Mouse (Mus musculus) midbrain, embryonic 15.5 days (tissue): ENCODE data around the gene Frmd4b. TPM values are rescaled to one million over a fixed set of nuclear protein-coding genes. Genes with fewer than 3 reads are reported as not detected.

Experiments used
- ATAC-seq: fragments of 200-750 bp; cut with Nextera tagmentation; replicated peaks from 2 replicates; pipeline ENCODE4 v1.8.0; 2017; ENCODE audit warnings: moderate TSS enrichment
- H3K27ac ChIP-seq: fragments of 300-500 bp; sonication (generic); 2 replicates; pipeline ENCODE4 v1.5.1; 2015; ENCODE audit warnings: mild to moderate bottlenecking, inconsistent platforms
- H3K27me3 ChIP-seq: fragments of 300-500 bp; sonication (generic); replicated peaks from 2 replicates; pipeline ENCODE4 v1.6.1; 2015; ENCODE audit warnings: inconsistent platforms
- H3K36me3 ChIP-seq: fragments of 300-500 bp; sonication (generic); replicated peaks from 2 replicates; pipeline ENCODE4 v1.6.1; 2015; ENCODE audit warnings: inconsistent platforms
- H3K4me1 ChIP-seq: fragments of 300-500 bp; sonication (generic); 2 replicates; pipeline ENCODE4 v1.6.1; 2015; ENCODE audit warnings: inconsistent platforms
- H3K4me2 ChIP-seq: fragments of 300-500 bp; sonication (generic); 2 replicates; pipeline ENCODE4 v1.6.1; 2015; ENCODE audit warnings: inconsistent platforms, mild to moderate bottlenecking, moderate library complexity
- H3K4me3 ChIP-seq: fragments of 300-500 bp; sonication (generic); 2 replicates; pipeline ENCODE4 v1.5.1; 2015; ENCODE audit warnings: mild to moderate bottlenecking, inconsistent platforms
- H3K9ac ChIP-seq: fragments of 300-500 bp; sonication (generic); 2 replicates; pipeline ENCODE4 v1.6.1; 2015; ENCODE audit warnings: mild to moderate bottlenecking, inconsistent platforms
- H3K9me3 ChIP-seq: fragments of 300-500 bp; sonication (generic); 2 replicates; pipeline ENCODE4 v1.6.1; 2016; ENCODE audit warnings: inconsistent platforms
- WGBS: fragments of 180-500 bp; shearing (Covaris S2); methylation state at CpG from one replicate; pipeline ENCODE4 v1.1.7; 2015; ENCODE audit warnings: mixed read lengths; 5-methylcytosine and 5-hydroxymethylcytosine counted together
- polyA plus RNA-seq: library from polyadenylated mRNA; unstranded; fragments of >200 nt; fragmentation: Nextera tagmentation; extraction: Ambion mirVana; gene quantifications from 2 replicates; pipeline ENCODE4 v1.2.1, GENCODE M21; 2015

The Frmd4b gene
- polyA plus RNA-seq, 1 experiment from 2014 or later: 19.9 TPM

DNA sequence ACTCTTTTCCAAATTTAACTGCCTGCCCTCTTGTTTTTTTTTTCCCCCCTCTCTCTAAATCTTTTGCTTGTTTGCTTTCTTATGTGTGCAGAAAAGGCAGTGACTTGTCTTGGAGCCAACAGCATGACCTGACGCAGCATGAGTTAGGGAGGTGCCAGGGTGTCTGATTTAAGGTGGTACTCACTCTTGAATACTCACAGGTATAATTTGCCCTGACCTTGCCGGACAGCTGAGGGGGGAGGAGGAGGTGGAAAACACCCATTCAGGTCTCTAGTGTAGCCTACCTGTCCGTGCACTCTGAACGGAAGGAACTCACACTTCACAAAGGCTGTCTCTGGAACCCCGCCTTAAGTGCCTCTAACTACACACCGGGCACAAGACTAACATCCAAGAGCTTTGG, 338.5 kb downstream of the Frmd4b start:
- Histone ChIP-seq H3K4me3 (no peak overlapping the region), H3K9ac (no peak overlapping the region), H3K4me2 (no peak overlapping the region), H3K27me3 (no peaks in the 10 kb centered on the region), H3K36me3 (no peaks in the 10 kb centered on the region), H3K27ac (no peak overlapping the region), H3K4me1 (peaks cover 6% of the 10 kb centered on the region; the same call in 1 of the 2 replicates), H3K9me3 (no peaks in the 10 kb centered on the region)
- no peak for ATAC-seq
- 45% methylated on average over 6 of the region's 6 CpGs for WGBS

DNA sequence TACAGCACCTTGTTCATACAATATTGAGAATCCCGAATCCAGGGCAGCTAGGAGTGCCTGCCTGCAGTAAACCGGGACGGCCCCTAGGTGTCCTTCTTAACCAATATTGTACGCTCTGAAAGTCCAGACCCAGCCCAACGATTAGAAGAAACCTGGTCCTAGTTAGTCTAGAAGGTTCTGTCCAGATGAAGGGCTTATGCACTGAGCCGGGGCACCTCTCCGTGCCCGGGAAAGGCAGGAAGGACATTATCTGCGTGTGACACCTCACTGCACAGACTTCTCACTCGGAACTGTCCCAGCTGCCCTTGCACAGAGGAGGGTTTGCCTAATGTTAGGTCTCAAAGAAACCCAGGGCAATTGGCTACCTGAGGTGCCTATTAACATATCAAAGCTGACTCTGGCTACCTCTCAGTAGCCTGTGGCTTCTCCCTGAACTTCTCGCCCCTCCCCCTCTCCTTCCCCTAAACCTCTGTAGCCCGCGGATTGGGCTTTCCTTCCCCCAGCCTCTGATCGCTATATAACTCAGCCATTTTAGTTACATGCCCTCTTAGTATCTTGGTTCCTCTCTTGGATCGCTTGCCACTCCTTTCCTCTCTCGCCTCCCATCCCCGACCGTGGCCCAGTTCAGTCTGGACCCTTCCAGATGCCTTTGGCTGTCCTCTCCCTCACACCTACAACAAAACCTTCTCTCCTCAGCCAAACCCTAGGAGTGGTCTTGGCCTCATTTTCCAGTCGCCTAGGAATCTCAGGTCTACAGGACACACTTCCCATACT, 339.1 kb downstream of the Frmd4b start:
- Histone ChIP-seq H3K4me3 (peak overlapping the region; percentile 21), H3K4me2 (peak overlapping the region; percentile 55), H3K27me3 (no peaks in the 10 kb centered on the region), H3K9ac (peak overlapping the region; percentile 27; the same call in 1 of the 2 replicates), H3K36me3 (no peaks in the 10 kb centered on the region), H3K4me1 (peaks cover 6% of the 10 kb centered on the region; the same call in 1 of the 2 replicates), H3K27ac (no peak overlapping the region), H3K9me3 (no peaks in the 10 kb centered on the region)
- whole genome bisulfite sequencing: 3% methylated on average over 19 of the region's 19 CpGs
- peak; percentile 84 for ATAC-seq

GRCm38 (mm10) chr6:97276890-97277497, 340.3 kb downstream of the Frmd4b start:
- Histone ChIP-seq H3K4me3 (no peak overlapping the region), H3K36me3 (no peaks in the 10 kb centered on the region), H3K4me1 (peaks cover 6% of the 10 kb centered on the region; the same call in 1 of the 2 replicates), H3K27me3 (no peaks in the 10 kb centered on the region), H3K27ac (no peak overlapping the region), H3K9ac (no peak overlapping the region), H3K4me2 (no peak overlapping the region), H3K9me3 (no peaks in the 10 kb centered on the region)
- 67% methylated on average over 5 of the region's 5 CpGs for WGBS
- ATAC-seq: no peak; the same call in 1 of the 2 replicates

DNA sequence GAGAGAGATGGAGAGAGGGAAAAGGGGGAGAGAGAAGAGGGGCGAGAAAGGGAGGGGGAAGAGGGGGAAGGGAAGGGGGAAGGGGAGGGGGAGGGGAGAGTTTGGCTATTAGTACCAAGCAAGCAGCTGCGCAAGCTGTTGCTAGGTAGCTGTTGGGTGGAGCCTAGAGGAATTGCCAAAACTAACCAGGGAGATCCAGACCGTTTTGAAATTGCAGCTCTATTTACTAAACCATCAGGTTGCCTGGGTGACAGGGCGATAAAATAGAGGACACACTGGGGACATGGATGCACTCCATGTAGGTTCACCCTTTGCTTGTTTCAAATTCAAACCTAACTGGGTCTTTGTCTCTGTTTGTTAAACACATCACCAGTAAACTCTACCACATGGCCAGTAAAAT, 341.0 kb downstream of the Frmd4b start:
- 34% methylated on average over 4 of the region's 4 CpGs for WGBS
- H3K4me1 ChIP-seq: peaks cover 6% of the 10 kb centered on the region; the same call in 1 of the 2 replicates
- H3K9me3 ChIP-seq: no peaks in the 10 kb centered on the region
- no peak overlapping the region for H3K4me2 ChIP-seq
- no peak overlapping the region for H3K4me3 ChIP-seq
- H3K27ac ChIP-seq: no peak overlapping the region
- H3K36me3 ChIP-seq: no peaks in the 10 kb centered on the region
- ATAC-seq: no peak
- H3K9ac ChIP-seq: no peak overlapping the region
- H3K27me3 ChIP-seq: no peaks in the 10 kb centered on the region

- H3K9ac ChIP-seq: no peak overlapping the region
- H3K27ac ChIP-seq: no peak overlapping the region
- H3K4me2 ChIP-seq: no peak overlapping the region
- H3K9me3 ChIP-seq: no peaks in the 10 kb centered on the region
- no peaks in the 10 kb centered on the region for H3K36me3 ChIP-seq
- H3K4me3 ChIP-seq: no peak overlapping the region
- peaks cover 6% of the 10 kb centered on the region; the same call in 1 of the 2 replicates for H3K4me1 ChIP-seq
- no peak for ATAC-seq
- WGBS: 53% methylated on average over 4 of the region's 4 CpGs
- H3K27me3 ChIP-seq: no peaks in the 10 kb centered on the region
Measured at GRCm38 (mm10) chr6:97275760-97276159, 341.6 kb downstream of the Frmd4b start.

DNA sequence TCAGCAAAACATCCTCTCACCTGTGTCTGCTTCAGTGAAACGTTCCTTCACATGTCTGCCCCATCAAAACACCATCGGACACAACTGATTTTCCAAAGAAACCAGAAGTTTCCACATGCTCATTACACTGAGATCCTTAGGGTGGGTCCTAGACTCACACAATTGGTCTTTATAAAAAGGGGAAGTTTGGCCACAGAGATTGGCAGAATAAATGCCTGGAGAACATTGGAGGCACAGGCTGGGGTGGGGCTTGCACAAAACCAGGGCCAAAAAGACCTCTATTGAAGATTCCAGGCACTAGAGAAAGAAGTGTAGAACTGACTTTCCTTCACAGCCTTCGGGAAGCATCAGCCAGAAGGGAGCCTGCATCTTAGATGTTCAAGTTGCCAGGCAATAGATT, 343.6 kb downstream of the Frmd4b start:
- no peaks in the 10 kb centered on the region for H3K9me3 ChIP-seq
- no peak overlapping the region for H3K9ac ChIP-seq
- no peaks in the 10 kb centered on the region for H3K27me3 ChIP-seq
- no peak overlapping the region for H3K27ac ChIP-seq
- ATAC-seq: no peak
- H3K4me2 ChIP-seq: no peak overlapping the region
- peaks cover 6% of the 10 kb centered on the region; the same call in 1 of the 2 replicates for H3K4me1 ChIP-seq
- H3K4me3 ChIP-seq: no peak overlapping the region
- H3K36me3 ChIP-seq: no peaks in the 10 kb centered on the region
- 84% methylated on average over 3 of the region's 3 CpGs for WGBS

DNA sequence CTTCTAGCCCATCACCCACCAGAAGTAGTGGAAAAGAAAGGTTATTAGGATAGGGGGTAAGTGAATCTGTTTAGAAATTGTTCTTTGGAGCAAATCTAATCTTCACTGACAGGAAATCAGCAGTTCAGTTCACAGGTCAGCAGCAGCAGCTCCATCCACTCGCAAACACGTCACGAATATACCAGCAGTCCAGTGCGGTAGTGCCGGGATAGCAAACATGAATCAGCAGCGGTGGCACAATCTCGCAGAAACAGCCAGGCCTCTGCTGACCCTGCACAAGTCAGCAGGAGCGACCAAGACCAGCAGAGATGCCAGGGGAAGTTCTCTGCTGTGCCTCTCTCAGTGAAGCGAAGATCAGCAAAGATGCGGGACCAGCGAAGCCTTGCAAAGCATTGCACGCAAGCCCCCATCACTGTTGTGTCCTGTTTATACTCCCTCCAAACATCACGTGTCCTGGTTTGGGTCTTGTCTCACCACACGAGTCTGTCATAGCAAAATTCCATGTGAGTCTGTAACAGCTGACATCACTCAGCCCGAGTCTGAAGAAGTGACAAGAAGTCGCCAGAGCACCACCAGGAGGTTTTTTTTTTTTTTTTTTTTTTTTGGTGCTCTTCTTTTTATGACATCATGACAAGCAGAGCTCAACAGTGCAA, 344.2 kb downstream of the Frmd4b start:
- WGBS: 81% methylated on average over 16 of the region's 16 CpGs
- H3K4me2 ChIP-seq: no peak overlapping the region
- no peak overlapping the region for H3K27ac ChIP-seq
- no peaks in the 10 kb centered on the region for H3K9me3 ChIP-seq
- no peaks in the 10 kb centered on the region for H3K27me3 ChIP-seq
- no peak overlapping the region for H3K4me3 ChIP-seq
- H3K9ac ChIP-seq: no peak overlapping the region
- H3K4me1 ChIP-seq: peaks cover 2% of the 10 kb centered on the region; the same call in 1 of the 2 replicates
- no peaks in the 10 kb centered on the region for H3K36me3 ChIP-seq
- ATAC-seq: no peak

DNA sequence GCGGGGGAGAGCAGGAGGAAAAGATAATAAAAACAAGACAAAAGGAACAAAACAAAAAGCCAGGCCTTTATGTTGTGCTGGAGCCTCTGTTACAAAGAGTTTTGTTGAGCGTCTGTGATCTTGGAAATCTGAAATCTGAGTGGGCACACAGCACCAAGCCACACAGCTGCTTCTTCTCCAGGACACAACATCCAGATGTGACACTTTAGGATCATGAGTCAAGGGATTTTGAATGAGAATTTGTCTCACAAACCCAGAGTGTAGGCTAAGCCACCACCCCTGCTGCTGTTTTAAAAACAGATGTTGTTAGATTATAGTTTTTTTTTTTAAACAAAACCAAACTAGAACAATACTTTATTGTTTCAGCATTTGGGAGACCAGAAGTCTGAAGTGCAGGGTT, 345.0 kb downstream of the Frmd4b start:
- H3K27me3 ChIP-seq: no peaks in the 10 kb centered on the region
- no peak overlapping the region for H3K4me2 ChIP-seq
- no peaks in the 10 kb centered on the region for H3K36me3 ChIP-seq
- no peaks in the 10 kb centered on the region for H3K4me1 ChIP-seq
- no peak overlapping the region for H3K4me3 ChIP-seq
- no peaks in the 10 kb centered on the region for H3K9me3 ChIP-seq
- WGBS: 60% methylated on average over 2 of the region's 2 CpGs
- no peak overlapping the region for H3K27ac ChIP-seq
- no peak overlapping the region for H3K9ac ChIP-seq
- no peak for ATAC-seq

DNA sequence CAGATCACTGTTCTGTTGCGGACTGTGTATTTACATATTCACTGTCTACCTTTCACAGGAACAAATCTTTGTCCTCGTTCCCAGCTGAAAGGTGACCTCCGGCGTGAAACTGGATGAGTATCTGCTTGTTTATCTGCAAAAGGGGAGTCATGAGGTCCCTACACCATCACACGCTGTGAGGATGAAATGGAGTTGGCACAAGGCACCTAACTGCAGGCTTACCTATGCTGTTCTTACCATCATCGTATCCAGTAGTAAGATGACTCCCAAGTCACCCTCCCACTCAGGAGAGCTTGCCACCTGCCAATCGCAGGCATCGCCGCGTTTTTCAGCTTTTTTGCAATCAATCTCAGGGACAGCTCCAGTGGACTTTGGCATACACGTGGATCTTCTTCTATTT, 347.7 kb downstream of the Frmd4b start:
- WGBS: 79% methylated on average over 11 of the region's 11 CpGs
- no peak for ATAC-seq
- Histone ChIP-seq H3K36me3 (no peaks in the 10 kb centered on the region), H3K4me3 (no peak overlapping the region), H3K9me3 (no peaks in the 10 kb centered on the region), H3K4me2 (no peak overlapping the region), H3K27ac (no peak overlapping the region), H3K4me1 (no peaks in the 10 kb centered on the region), H3K9ac (no peak overlapping the region), H3K27me3 (no peaks in the 10 kb centered on the region)

- no peaks in the 10 kb centered on the region for H3K36me3 ChIP-seq
- no peak overlapping the region for H3K4me2 ChIP-seq
- no peaks in the 10 kb centered on the region for H3K9me3 ChIP-seq
- no peaks in the 10 kb centered on the region for H3K4me1 ChIP-seq
- no peak overlapping the region for H3K27ac ChIP-seq
- H3K27me3 ChIP-seq: no peaks in the 10 kb centered on the region
- WGBS: 96% methylated on average over 2 of the region's 2 CpGs
- no peak for ATAC-seq
- no peak overlapping the region for H3K4me3 ChIP-seq
- H3K9ac ChIP-seq: no peak overlapping the region
Measured at GRCm38 (mm10) chr6:97267132-97267531, 350.2 kb downstream of the Frmd4b start.

- WGBS: 84% methylated on average over 4 of the region's 4 CpGs
- no peak overlapping the region for H3K4me2 ChIP-seq
- ATAC-seq: no peak
Measured at GRCm38 (mm10) chr6:97266661-97267060, 350.7 kb downstream of the Frmd4b start.

GRCm38 (mm10) chr6:97265705-97266104, 351.6 kb downstream of the Frmd4b start:
- no peak overlapping the region for H3K4me2 ChIP-seq
- no peak overlapping the region for H3K27ac ChIP-seq
- no peaks in the 10 kb centered on the region for H3K36me3 ChIP-seq
- no peak overlapping the region for H3K4me3 ChIP-seq
- H3K27me3 ChIP-seq: no peaks in the 10 kb centered on the region
- H3K9me3 ChIP-seq: no peaks in the 10 kb centered on the region
- no peaks in the 10 kb centered on the region for H3K4me1 ChIP-seq
- 78% methylated on average over 3 of the region's 3 CpGs for WGBS
- ATAC-seq: no peak
- H3K9ac ChIP-seq: no peak overlapping the region

More at GRCm38 (mm10) chr6:97266661-97267060, 350.7 kb downstream of the Frmd4b start:
- Histone ChIP-seq H3K4me3 (no peak overlapping the region), H3K9me3 (no peaks in the 10 kb centered on the region), H3K9ac (no peak overlapping the region), H3K4me1 (no peaks in the 10 kb centered on the region), H3K27ac (no peak overlapping the region), H3K27me3 (no peaks in the 10 kb centered on the region), H3K36me3 (no peaks in the 10 kb centered on the region)
